Mouse (Mus musculus) T-helper 17 cell (primary cell): ENCODE data around the gene Edem1.

ENCODE experiments used
- in situ Hi-C, 2 experiments: fragments of 300-600 bp; cut with MboI, MseI; formaldehyde crosslinking; loops; 1 replicate in 1 of 2; 2 replicates in 1 of 2; pipeline ENCODE4 v1.15.1; 2025; ENCODE audit warnings: high pct_unique_total_duplicates in 2 of 2

Edem1 gene

GRCm38 (mm10) chr6:108871251-108871650 lies 42.8 kb downstream of the Edem1 start:
- in situ Hi-C loops = no loop called here

DNA sequence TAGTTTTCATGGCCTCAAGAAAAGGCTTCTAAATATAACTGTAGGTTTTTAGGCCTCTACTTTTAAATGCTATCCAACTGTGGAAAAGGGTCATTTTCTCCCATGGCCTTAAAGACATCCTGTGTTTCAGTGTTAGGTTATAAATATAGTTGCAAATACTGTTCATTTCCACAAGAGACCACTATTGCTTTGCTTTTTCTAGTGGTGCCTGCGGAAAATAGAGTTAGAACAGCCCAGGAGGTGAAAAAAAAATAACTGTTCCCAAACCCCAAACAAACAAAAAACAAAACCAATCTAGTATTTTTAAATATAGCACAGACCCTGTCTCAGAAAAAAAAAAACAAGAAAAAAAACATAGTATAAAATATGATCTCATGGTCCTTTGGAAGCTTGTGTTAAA lies 46.9 kb downstream of the Edem1 start:
- in situ Hi-C loops = no loop called here

- in situ Hi-C loops = no loop called here
Measured at GRCm38 (mm10) chr6:108876052-108876451, 47.6 kb downstream of the Edem1 start.

GRCm38 (mm10) chr6:108876486-108876885 lies 48.0 kb downstream of the Edem1 start:
- in situ Hi-C loops = no loop called here

DNA sequence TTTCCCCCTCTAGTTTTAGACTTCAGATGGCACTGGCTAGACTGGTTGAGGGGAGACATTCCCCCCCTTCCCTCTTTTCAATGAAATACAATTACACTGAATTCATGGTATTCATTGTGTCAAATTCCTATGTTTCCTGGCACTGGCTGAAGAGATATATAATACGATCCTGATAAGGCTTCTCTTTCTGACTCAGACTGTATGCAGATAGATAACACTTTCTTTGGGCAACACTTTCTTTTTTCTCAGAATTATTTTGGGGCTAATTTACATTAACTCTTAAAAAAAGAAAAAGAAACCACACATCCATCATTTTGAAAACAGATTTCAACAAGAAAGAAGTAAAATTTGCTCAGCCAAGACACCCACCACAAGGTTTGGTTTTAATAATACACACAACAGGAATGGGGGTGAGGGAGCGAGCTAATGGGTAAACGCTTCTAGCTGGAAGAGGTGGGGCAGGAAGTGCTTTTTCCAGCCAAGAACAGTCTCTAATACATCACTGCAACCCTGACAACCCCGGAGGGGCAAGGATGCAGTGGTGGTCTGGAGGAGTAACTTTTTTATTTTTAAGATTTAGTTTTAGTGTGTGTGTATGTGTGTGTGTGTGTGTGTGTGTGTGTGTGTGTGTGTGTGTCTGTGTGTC lies 52.0 kb downstream of the Edem1 start:
- in situ Hi-C loops = no loop called here

DNA sequence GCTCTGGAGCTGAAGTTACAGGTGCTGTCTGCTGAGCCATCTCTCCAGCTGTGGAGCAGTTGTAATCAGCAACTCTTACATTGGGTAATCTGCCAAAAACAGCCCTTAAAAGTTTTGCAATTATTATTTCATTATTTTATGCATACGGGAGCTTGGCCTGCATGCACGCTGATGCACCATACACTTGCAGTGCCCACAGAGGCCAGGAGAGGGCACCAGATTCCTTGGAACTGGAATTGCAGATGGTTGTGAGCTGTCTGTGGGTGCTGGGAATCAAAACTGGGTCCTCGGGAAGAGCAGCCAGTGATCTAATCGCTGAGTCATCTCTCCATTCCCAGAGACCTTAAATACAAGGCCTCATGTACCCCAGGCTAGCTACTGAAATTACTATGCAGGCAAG lies 52.6 kb downstream of the Edem1 start:
- in situ Hi-C loops = no loop called here

DNA sequence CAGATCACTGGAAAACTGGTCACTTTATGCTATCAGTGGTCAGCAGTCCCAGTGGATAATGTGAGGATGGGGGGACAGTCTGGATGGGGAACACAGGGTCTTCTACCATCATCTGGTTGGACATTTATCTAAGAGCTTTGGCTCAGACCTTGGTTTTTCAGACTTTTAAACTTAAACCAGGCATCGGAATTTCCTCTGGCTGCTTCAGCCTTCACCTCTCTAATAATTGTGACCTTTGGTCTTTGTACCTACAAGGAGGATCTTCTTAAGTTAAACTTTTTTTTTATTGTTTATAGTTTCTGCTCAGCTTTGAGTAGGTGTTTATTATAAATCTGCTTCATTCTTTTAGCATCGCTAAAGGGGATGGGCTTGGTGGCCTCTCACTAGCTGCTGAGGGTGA lies 55.4 kb downstream of the Edem1 start:
- in situ Hi-C loops = no loop called here

- in situ Hi-C loops = no loop called here
Measured at GRCm38 (mm10) chr6:108884603-108885002, 56.2 kb downstream of the Edem1 start.

GRCm38 (mm10) chr6:108886346-108886745 lies 57.9 kb downstream of the Edem1 start:
- in situ Hi-C loops = no loop called here

- in situ Hi-C loops = no loop called here
Measured at GRCm38 (mm10) chr6:108892589-108892988, 64.1 kb downstream of the Edem1 start.

DNA sequence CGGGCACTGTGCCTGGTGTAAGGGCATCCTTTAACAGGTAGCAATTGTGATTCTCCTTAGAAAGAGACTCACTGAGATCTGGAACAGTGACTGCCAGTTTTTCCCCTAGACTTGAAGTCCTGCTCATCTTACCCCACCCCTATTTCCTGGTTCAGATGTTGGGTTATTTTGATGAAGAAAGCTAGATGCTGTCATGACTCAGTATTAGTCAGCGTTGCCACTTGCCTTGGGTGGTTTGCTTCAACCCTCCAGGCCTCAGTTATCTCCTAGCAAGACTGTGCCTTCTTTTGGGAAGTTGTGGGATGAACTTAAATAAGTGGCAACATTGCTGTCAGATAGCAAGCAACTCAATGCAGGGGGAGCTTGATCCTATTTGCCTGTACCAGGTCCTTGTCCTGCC lies 66.7 kb downstream of the Edem1 start:
- in situ Hi-C loops = no loop called here

DNA sequence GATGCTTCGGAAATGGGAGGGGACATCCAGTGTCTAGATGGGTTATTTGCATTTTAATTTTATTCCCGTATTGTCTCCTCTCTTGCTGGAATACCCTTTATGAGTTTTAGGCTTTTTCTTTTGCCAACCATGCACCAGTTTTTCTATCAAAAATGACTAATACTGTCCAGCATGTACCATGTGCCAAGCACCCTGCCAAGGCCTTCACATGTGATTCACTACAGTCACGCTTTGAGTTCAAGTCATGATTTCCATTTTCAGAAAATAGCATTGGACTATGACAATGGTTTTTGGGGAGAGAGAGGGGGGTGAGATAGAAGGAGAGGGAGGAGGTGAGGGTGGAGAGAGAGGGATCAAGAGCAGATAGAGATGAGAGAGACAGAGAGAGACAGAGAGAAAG lies 67.5 kb downstream of the Edem1 start:
- in situ Hi-C loops = no loop called here

DNA sequence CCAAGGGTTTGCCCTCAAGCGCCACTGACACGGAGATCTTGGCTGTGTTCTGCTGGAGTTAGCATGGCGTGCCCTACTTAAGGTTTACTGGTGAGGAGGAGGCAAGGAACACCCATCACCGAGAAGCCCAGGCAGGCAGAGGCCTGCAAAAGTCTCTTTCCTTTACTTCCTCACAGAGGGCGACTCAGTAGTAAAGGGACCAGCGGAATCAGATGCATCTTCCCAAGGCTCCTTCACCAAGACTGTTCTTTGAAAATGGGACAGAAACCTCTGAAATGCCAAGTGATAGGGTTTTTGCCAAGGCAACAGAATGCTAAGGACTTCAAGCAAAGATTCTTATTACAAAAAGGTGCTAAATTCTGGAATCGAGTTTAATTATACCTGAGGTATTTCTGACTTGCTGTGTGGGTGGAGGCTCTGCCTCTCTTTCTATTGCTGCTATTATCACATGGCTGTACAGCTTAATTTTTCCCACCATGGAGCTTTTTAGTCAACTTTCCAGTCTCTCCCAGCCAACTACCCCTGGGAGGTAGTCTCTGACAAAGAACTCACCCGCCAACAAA lies 68.2 kb downstream of the Edem1 start:
- in situ Hi-C loops = no loop called here

- in situ Hi-C loops = no loop called here
Measured at GRCm38 (mm10) chr6:108899231-108899630, 70.8 kb downstream of the Edem1 start.

GRCm38 (mm10) chr6:108902124-108902523 lies 73.7 kb downstream of the Edem1 start:
- in situ Hi-C loops = no loop called here

DNA sequence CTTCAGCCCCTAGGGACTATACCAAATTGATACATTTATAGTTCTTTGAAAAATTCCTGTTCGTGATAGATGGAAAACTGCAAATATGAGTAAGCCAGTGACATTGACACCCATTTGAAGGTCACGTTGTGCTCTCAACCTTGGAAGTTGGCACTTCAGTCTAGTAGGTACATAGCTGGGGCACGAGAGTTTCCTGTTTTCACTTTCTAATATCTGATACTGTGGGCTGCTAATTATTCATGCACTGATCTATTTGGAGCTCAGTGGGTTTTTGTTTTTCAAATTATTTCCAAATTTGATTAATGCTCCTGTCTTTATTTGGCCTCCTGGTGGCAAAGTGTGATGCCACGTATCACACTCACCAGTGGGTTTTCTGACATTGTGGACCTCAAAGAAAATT lies 74.8 kb downstream of the Edem1 start:
- in situ Hi-C loops = no loop called here

DNA sequence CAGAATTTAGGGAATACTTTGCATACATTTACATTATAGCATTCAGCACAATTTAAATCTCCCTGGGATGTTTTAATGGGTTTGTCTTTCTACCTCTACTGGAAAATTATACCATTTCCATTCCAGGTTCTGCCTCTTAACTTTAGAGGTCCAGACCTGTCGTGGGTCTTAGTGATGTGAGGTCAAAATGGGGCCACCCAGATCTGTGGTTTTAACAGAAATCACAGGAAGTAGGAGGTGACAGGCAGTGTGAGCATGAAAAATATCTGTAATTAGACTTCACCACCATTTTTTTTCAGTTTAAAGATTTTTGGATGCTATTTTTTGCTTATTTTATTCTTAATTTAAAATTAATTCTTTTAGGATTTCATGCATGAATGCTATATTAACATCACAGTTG lies 78.1 kb downstream of the Edem1 start:
- in situ Hi-C loops = no loop called here
